24 mouse cellular contexts compared by ENCODE assay signal in genomic region chr13:26518425-26518824, GRCm38 (mm10).
DNase-seq lines count a peak whose midpoint lies in the region; ATAC-seq and TF ChIP-seq lines count a peak whose summit lies in the region.
"Had no signal": no experiment of that assay in that cellular context is flagged by ENCODE, and none has a peak within 500 bp of the region (broad histone marks: within the 10 kb centered on the region; RNA-seq: fewer than 3 reads in every experiment).

No protein-coding gene starts in this region.

- H3K4me3 ChIP-seq in forebrain, embryonic 15.5 days = no peak overlapping the region
- H3K4me3 ChIP-seq in forebrain, embryonic 13.5 days = no peak overlapping the region
- no peak overlapping the region for H3K4me3 ChIP-seq in lung, embryonic 14.5 days (ENCODE audit: low read depth, low read length)
- no peak overlapping the region for H3K4me3 ChIP-seq in midbrain, embryonic 11.5 days (ENCODE audit: low read depth, low read length)
- H3K4me3 ChIP-seq in midbrain, embryonic 15.5 days = no peak overlapping the region
- H3K4me3 ChIP-seq: embryonic facial prominence, embryonic 12.5 days; embryonic facial prominence, embryonic 15.5 days; forebrain, embryonic 12.5 days; gastrocnemius, adult 2 months; hindbrain, embryonic 12.5 days; hindbrain, embryonic 15.5 days had no signal

- WGBS in forebrain, embryonic 15.5 days = 72% methylated on average over 5 of the region's 5 CpGs
- 84% methylated on average over 5 of the region's 5 CpGs for WGBS in forebrain, embryonic 13.5 days
- WGBS in lung, embryonic 14.5 days = 21% methylated on average over 5 of the region's 5 CpGs
- WGBS in midbrain, embryonic 11.5 days = 90% methylated on average over 5 of the region's 5 CpGs
- WGBS in midbrain, embryonic 15.5 days = 84% methylated on average over 5 of the region's 5 CpGs

- peak; percentile 30; the same call in 1 of the 2 replicates for ATAC-seq in forebrain, embryonic 15.5 days (replicated peaks)
- no peak for ATAC-seq in forebrain, embryonic 13.5 days
- ATAC-seq in lung, embryonic 14.5 days (ENCODE audit: insufficient read depth) = no peak
- ATAC-seq in midbrain, embryonic 11.5 days (ENCODE audit: low FRiP score) = no peak
- no peak for ATAC-seq in midbrain, embryonic 15.5 days (replicated peaks)
- ATAC-seq: Patski had no signal

- H3K9me3 ChIP-seq in forebrain, embryonic 15.5 days = no peaks in the 10 kb centered on the region
- H3K9me3 ChIP-seq in forebrain, embryonic 13.5 days (replicated peaks) = no peaks in the 10 kb centered on the region
- no peaks in the 10 kb centered on the region for H3K9me3 ChIP-seq in lung, embryonic 14.5 days (ENCODE audit: low read depth, low read length)
- H3K9me3 ChIP-seq in midbrain, embryonic 11.5 days (ENCODE audit: control insufficient read depth, low read length) = no peaks in the 10 kb centered on the region
- H3K9me3 ChIP-seq in midbrain, embryonic 15.5 days = no peaks in the 10 kb centered on the region
- H3K9me3 ChIP-seq: embryonic facial prominence, embryonic 12.5 days; embryonic facial prominence, embryonic 15.5 days; forebrain, embryonic 12.5 days; G1E; hindbrain, embryonic 12.5 days; hindbrain, embryonic 15.5 days had no signal

- DNase-seq in lung, embryonic 14.5 days = peak; percentile 64
- DNase-seq in lung, postnatal 36 days = no peak
- DNase-seq in midbrain, embryonic 11.5 days (ENCODE audit: low spot score, missing footprints) = peak; percentile 37
- DNase-seq: adrenal gland, postnatal 10 days; adrenal gland, postnatal 36 days; B cell, adult 2 months; cerebellum, adult 18-20 months; cerebellum, adult 9-11 months; cerebellum, postnatal 25 days; gastrocnemius, adult 2 months; gastrocnemius, postnatal 14 days; heart, adult 11 months had no signal

- no peaks in the 10 kb centered on the region for H3K36me3 ChIP-seq in forebrain, embryonic 15.5 days
- H3K36me3 ChIP-seq in forebrain, embryonic 13.5 days (ENCODE audit: poor library complexity, severe bottlenecking) = no peaks in the 10 kb centered on the region
- no peaks in the 10 kb centered on the region for H3K36me3 ChIP-seq in lung, embryonic 14.5 days (ENCODE audit: insufficient read depth)
- H3K36me3 ChIP-seq in midbrain, embryonic 11.5 days (ENCODE audit: control insufficient read depth, insufficient read depth, low read length) = no peaks in the 10 kb centered on the region
- H3K36me3 ChIP-seq in midbrain, embryonic 15.5 days (replicated peaks) = no peaks in the 10 kb centered on the region
- H3K36me3 ChIP-seq: embryonic facial prominence, embryonic 12.5 days; embryonic facial prominence, embryonic 15.5 days; forebrain, embryonic 12.5 days; G1E; hindbrain, embryonic 12.5 days; hindbrain, embryonic 15.5 days had no signal

- no peak overlapping the region for H3K9ac ChIP-seq in forebrain, embryonic 15.5 days (replicated peaks)
- H3K9ac ChIP-seq in forebrain, embryonic 13.5 days = no peak overlapping the region
- no peak overlapping the region for H3K9ac ChIP-seq in lung, embryonic 14.5 days
- no peak overlapping the region for H3K9ac ChIP-seq in midbrain, embryonic 11.5 days (ENCODE audit: low read length)
- H3K9ac ChIP-seq in midbrain, embryonic 15.5 days = no peak overlapping the region
- H3K9ac ChIP-seq: embryonic facial prominence, embryonic 12.5 days; embryonic facial prominence, embryonic 15.5 days; forebrain, embryonic 12.5 days; hindbrain, embryonic 12.5 days; hindbrain, embryonic 15.5 days had no signal

- no peak for TF ChIP-seq CTCF in lung, embryonic 14.5 days (IDR thresholded peaks at IDR 0.05; ENCODE audit: low read depth)

- peak overlapping the region; percentile 61 for H3K27ac ChIP-seq in forebrain, embryonic 15.5 days (replicated peaks)
- no peak overlapping the region for H3K27ac ChIP-seq in forebrain, embryonic 13.5 days
- no peak overlapping the region for H3K27ac ChIP-seq in lung, embryonic 14.5 days (ENCODE audit: low read depth)
- no peak overlapping the region for H3K27ac ChIP-seq in midbrain, embryonic 11.5 days (ENCODE audit: low read depth, low read length)
- H3K27ac ChIP-seq in midbrain, embryonic 15.5 days = no peak overlapping the region
- H3K27ac ChIP-seq: embryonic facial prominence, embryonic 12.5 days; embryonic facial prominence, embryonic 15.5 days; forebrain, embryonic 12.5 days; gastrocnemius, adult 2 months; hindbrain, embryonic 12.5 days; hindbrain, embryonic 15.5 days had no signal

- H3K4me2 ChIP-seq in forebrain, embryonic 15.5 days (replicated peaks) = no peak overlapping the region
- no peak overlapping the region for H3K4me2 ChIP-seq in forebrain, embryonic 13.5 days
- no peak overlapping the region for H3K4me2 ChIP-seq in lung, embryonic 14.5 days
- no peak overlapping the region for H3K4me2 ChIP-seq in midbrain, embryonic 11.5 days
- H3K4me2 ChIP-seq in midbrain, embryonic 15.5 days = no peak overlapping the region
- H3K4me2 ChIP-seq: embryonic facial prominence, embryonic 12.5 days; embryonic facial prominence, embryonic 15.5 days; forebrain, embryonic 12.5 days; heart, embryonic 11.5 days; hindbrain, embryonic 12.5 days; hindbrain, embryonic 15.5 days had no signal

- no peaks in the 10 kb centered on the region for H3K27me3 ChIP-seq in forebrain, embryonic 15.5 days
- no peaks in the 10 kb centered on the region for H3K27me3 ChIP-seq in forebrain, embryonic 13.5 days
- H3K27me3 ChIP-seq in lung, embryonic 14.5 days (ENCODE audit: insufficient read depth, low read length) = no peaks in the 10 kb centered on the region
- H3K27me3 ChIP-seq in midbrain, embryonic 11.5 days (ENCODE audit: control insufficient read depth, insufficient read depth, low read length) = no peaks in the 10 kb centered on the region
- H3K27me3 ChIP-seq in midbrain, embryonic 15.5 days (replicated peaks) = no peaks in the 10 kb centered on the region
- H3K27me3 ChIP-seq: CH12.LX; embryonic facial prominence, embryonic 12.5 days; embryonic facial prominence, embryonic 15.5 days; forebrain, embryonic 12.5 days; hindbrain, embryonic 12.5 days; hindbrain, embryonic 15.5 days; Patski had no signal

- peaks cover 24% of the 10 kb centered on the region for H3K4me1 ChIP-seq in forebrain, embryonic 15.5 days
- H3K4me1 ChIP-seq in forebrain, embryonic 13.5 days = peaks cover 22% of the 10 kb centered on the region
- no peaks in the 10 kb centered on the region for H3K4me1 ChIP-seq in lung, embryonic 14.5 days (ENCODE audit: insufficient read depth)
- no peaks in the 10 kb centered on the region for H3K4me1 ChIP-seq in midbrain, embryonic 11.5 days (ENCODE audit: control insufficient read depth, insufficient read depth, low read length)
- H3K4me1 ChIP-seq in midbrain, embryonic 15.5 days = peaks cover 3% of the 10 kb centered on the region; the same call in 1 of the 2 replicates
- H3K4me1 ChIP-seq: embryonic facial prominence, embryonic 12.5 days; embryonic facial prominence, embryonic 15.5 days; hindbrain, embryonic 15.5 days had no signal
